Comparison of ENCODE assay signal across 28 mouse cellular contexts in the genomic region with DNA sequence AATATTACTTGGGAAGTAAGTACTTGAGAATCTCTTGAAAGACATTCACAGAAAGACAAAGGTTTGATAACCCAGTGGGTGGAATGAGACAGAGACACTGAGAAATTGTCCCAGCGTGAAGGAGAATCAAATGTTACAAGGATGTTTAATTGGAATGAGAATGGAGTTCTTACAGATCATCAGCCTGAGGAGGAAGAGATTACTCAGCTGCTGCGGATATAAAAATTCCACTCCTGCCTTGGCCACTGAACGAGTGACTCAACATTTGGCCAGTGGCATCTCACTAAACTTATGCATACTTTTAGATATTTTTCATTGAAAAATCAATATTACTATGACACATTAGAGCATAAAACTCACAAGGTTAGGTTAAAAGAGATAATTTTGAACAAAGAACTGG.
DNase-seq lines count a peak whose midpoint lies in the region; ATAC-seq and TF ChIP-seq lines count a peak whose summit lies in the region.
"Had no signal": no experiment of that assay in that cellular context is flagged by ENCODE, and none has a peak within 500 bp of the region (broad histone marks: within the 10 kb centered on the region; RNA-seq: fewer than 3 reads in every experiment).

No protein-coding gene starts in this region.

- no peaks in the 10 kb centered on the region for H3K4me1 ChIP-seq in forebrain, postnatal 0 days (ENCODE audit: insufficient read depth)
- no peaks in the 10 kb centered on the region for H3K4me1 ChIP-seq in forebrain, embryonic 14.5 days (ENCODE audit: control insufficient read depth, insufficient read depth, low read length)
- H3K4me1 ChIP-seq: embryonic facial prominence, embryonic 12.5 days; embryonic facial prominence, embryonic 15.5 days; forebrain, embryonic 12.5 days; heart, embryonic 12.5 days; heart, embryonic 15.5 days had no signal

- H3K9me3 ChIP-seq in forebrain, postnatal 0 days (ENCODE audit: low read length): no peaks in the 10 kb centered on the region
- no peaks in the 10 kb centered on the region for H3K9me3 ChIP-seq in forebrain, embryonic 14.5 days (replicated peaks; ENCODE audit: control insufficient read depth, low read length)
- H3K9me3 ChIP-seq: embryonic facial prominence, embryonic 12.5 days; embryonic facial prominence, embryonic 15.5 days; forebrain, embryonic 12.5 days; heart, embryonic 12.5 days; heart, embryonic 15.5 days had no signal

- no peak overlapping the region for H3K4me2 ChIP-seq in forebrain, postnatal 0 days (ENCODE audit: low read depth)
- no peak overlapping the region for H3K4me2 ChIP-seq in forebrain, embryonic 14.5 days (ENCODE audit: low read length)
- H3K4me2 ChIP-seq: embryonic facial prominence, embryonic 12.5 days; embryonic facial prominence, embryonic 15.5 days; forebrain, embryonic 12.5 days; heart, embryonic 12.5 days; heart, embryonic 15.5 days; hindbrain, embryonic 14.5 days had no signal

- no peaks in the 10 kb centered on the region for H3K27me3 ChIP-seq in forebrain, postnatal 0 days (ENCODE audit: insufficient read depth, low read length)
- H3K27me3 ChIP-seq in forebrain, embryonic 14.5 days (replicated peaks; ENCODE audit: control insufficient read depth, insufficient read depth, low read length): no peaks in the 10 kb centered on the region
- H3K27me3 ChIP-seq: embryonic facial prominence, embryonic 12.5 days; embryonic facial prominence, embryonic 15.5 days; forebrain, embryonic 12.5 days; heart, embryonic 12.5 days; heart, embryonic 15.5 days; Patski had no signal

- no peak overlapping the region for H3K9ac ChIP-seq in forebrain, postnatal 0 days
- H3K9ac ChIP-seq in forebrain, embryonic 14.5 days (ENCODE audit: low read length): no peak overlapping the region
- H3K9ac ChIP-seq: embryonic facial prominence, embryonic 12.5 days; embryonic facial prominence, embryonic 15.5 days; forebrain, embryonic 12.5 days; heart, embryonic 12.5 days; heart, embryonic 15.5 days; hindbrain, embryonic 14.5 days had no signal

- H3K27ac ChIP-seq in forebrain, postnatal 0 days (ENCODE audit: low read depth, low read length): no peak overlapping the region
- no peak overlapping the region for H3K27ac ChIP-seq in forebrain, embryonic 14.5 days (ENCODE audit: low read depth, low read length)
- H3K27ac ChIP-seq: embryonic facial prominence, embryonic 12.5 days; embryonic facial prominence, embryonic 15.5 days; forebrain, embryonic 12.5 days; gastrocnemius, adult 2 months; heart, embryonic 15.5 days; hindbrain, embryonic 14.5 days; hindbrain, postnatal 0 days had no signal

- no peak for TF ChIP-seq CTCF in forebrain, postnatal 0 days (IDR thresholded peaks at IDR 0.05; ENCODE audit: low read depth)

- peak; percentile 3 for DNase-seq in adrenal gland, postnatal 10 days
- no peak for DNase-seq in adrenal gland, adult 18-20 months (ENCODE audit: low spot score in 2 of 2)
- peak; percentile 9 for DNase-seq in right cerebral cortex, adult 18-20 months
- DNase-seq in right cerebral cortex, postnatal 36 days (ENCODE audit: low spot score in 2 of 2): no peak
- peak; percentile 34 for DNase-seq in Muller cell, postnatal 12 days (ENCODE audit: inconsistent ontology term)
- peak; percentile 20 for DNase-seq in fibroblast of lung, adult 2 months (ENCODE audit: low read depth)
- no peak for DNase-seq in forebrain, postnatal 0 days
- DNase-seq in forebrain, embryonic 14.5 days (ENCODE audit: low spot score): no peak
- DNase-seq: cerebellum, adult 18-20 months; cerebellum, adult 9-11 months; cerebellum, postnatal 25 days; gastrocnemius, adult 2 months; gastrocnemius, postnatal 14 days; heart, adult 11 months; heart, postnatal 14 days; heart, postnatal 4 days; kidney, adult 18-20 months had no signal

- no peaks in the 10 kb centered on the region for H3K36me3 ChIP-seq in forebrain, postnatal 0 days (ENCODE audit: insufficient read depth)
- H3K36me3 ChIP-seq in forebrain, embryonic 14.5 days (ENCODE audit: control insufficient read depth, insufficient read depth, low read length): no peaks in the 10 kb centered on the region
- H3K36me3 ChIP-seq: embryonic facial prominence, embryonic 12.5 days; embryonic facial prominence, embryonic 15.5 days; forebrain, embryonic 12.5 days; heart, embryonic 12.5 days; heart, embryonic 15.5 days had no signal

- WGBS in forebrain, postnatal 0 days: 88% methylated on average over 3 of the region's 3 CpGs
- WGBS in forebrain, embryonic 14.5 days: 94% methylated on average over 3 of the region's 3 CpGs

- no peak overlapping the region for H3K4me3 ChIP-seq in forebrain, postnatal 0 days (ENCODE audit: low read depth, low read length)
- no peak overlapping the region for H3K4me3 ChIP-seq in forebrain, embryonic 14.5 days (ENCODE audit: low read depth, low read length)
- H3K4me3 ChIP-seq: embryonic facial prominence, embryonic 12.5 days; embryonic facial prominence, embryonic 15.5 days; forebrain, embryonic 12.5 days; gastrocnemius, adult 2 months; heart, embryonic 12.5 days; heart, embryonic 15.5 days had no signal

- no peak for ATAC-seq in forebrain, postnatal 0 days
- ATAC-seq in forebrain, embryonic 14.5 days: no peak
- ATAC-seq: forebrain, embryonic 16.5 days; hindbrain, postnatal 0 days; inflammation-experienced regulatory T-cells, adult 6 months; intestine, embryonic 16.5 days; Patski had no signal

Comparison
In these comparisons a context has a peak if more than half of its experiments do, and no peak if none do; other contexts are left out.
1. DNase-seq: peak in adrenal gland, postnatal 10 days (single experiment), right cerebral cortex, adult 18-20 months (single experiment), Muller cell, postnatal 12 days (single experiment) and fibroblast of lung, adult 2 months (single experiment); none in adrenal gland, adult 18-20 months (0 of 2), right cerebral cortex, postnatal 36 days (0 of 2), forebrain, postnatal 0 days (single experiment) and forebrain, embryonic 14.5 days (single experiment).